Mouse (Mus musculus) testis, adult 2 months (tissue): ENCODE measurements around the gene Tmem87a. TPM values are rescaled to one million over a fixed set of nuclear protein-coding genes. Genes with fewer than 3 reads are reported as not detected.

Experiments
- H3K27ac ChIP-seq: fragments of 200-500 bp; 2 replicates; pipeline ENCODE4 v1.5.1; 2012; ENCODE audit warnings: low read depth, low read length; ENCODE audit not compliant: control insufficient read depth, insufficient read depth
- H3K27me3 ChIP-seq: fragments of 200-500 bp; 2 replicates; pipeline ENCODE4 v1.6.1; 2012; ENCODE audit warnings: mild to moderate bottlenecking, low read length, moderate library complexity; ENCODE audit not compliant: control insufficient read depth, insufficient read depth
- H3K36me3 ChIP-seq: fragments of 200-500 bp; 2 replicates; pipeline ENCODE4 v1.6.1; 2012; ENCODE audit warnings: mild to moderate bottlenecking, low read length; ENCODE audit not compliant: control insufficient read depth, insufficient read depth
- H3K4me1 ChIP-seq: fragments of 200-500 bp; 2 replicates; pipeline ENCODE4 v1.6.1; 2012; ENCODE audit warnings: low read length; ENCODE audit not compliant: control insufficient read depth, insufficient read depth
- H3K4me3 ChIP-seq: fragments of 200-500 bp; 2 replicates; pipeline ENCODE4 v1.5.1; 2012; ENCODE audit warnings: low read depth, mild to moderate bottlenecking, low read length, moderate library complexity, mixed read lengths; ENCODE audit not compliant: control insufficient read depth
- CTCF ChIP-seq: fragments of 200-500 bp; IDR thresholded peaks from 2 replicates; pipeline ENCODE4 v1.5.1; 2012; ENCODE audit warnings: low read depth, mild to moderate bottlenecking, inconsistent platforms, low read length, moderate library complexity; ENCODE audit not compliant: control insufficient read depth, insufficient read depth, insufficient replicate concordance
- POLR2A ChIP-seq: fragments of 200-500 bp; IDR thresholded peaks from 2 replicates; pipeline ENCODE4 v1.6.1; 2012; ENCODE audit warnings: low read depth, mild to moderate bottlenecking, inconsistent platforms, low read length, moderate library complexity; ENCODE audit not compliant: control insufficient read depth
- polyA plus RNA-seq: library from polyadenylated mRNA; depleted of rRNA; stranded (reverse); fragments of >200 nt; gene quantifications from 2 replicates; pipeline ENCODE4 v1.2.3, GENCODE M21; 2012

The Tmem87a gene
- polyA plus RNA-seq, 1 experiment: 7.2 TPM

- H3K27me3 ChIP-seq: no peaks in the 10 kb centered on the region
- H3K4me3 ChIP-seq: no peak overlapping the region
- H3K4me1 ChIP-seq: no peaks in the 10 kb centered on the region
- TF ChIP-seq POLR2A (no peak), CTCF (no peak)
- H3K36me3 ChIP-seq: no peaks in the 10 kb centered on the region; the same call in 1 of the 2 replicates
- no peak overlapping the region for H3K27ac ChIP-seq
Observed at GRCm38 (mm10) chr2:120414738-120415414, 11.0 kb upstream of the Tmem87a start.

- no peak overlapping the region for H3K4me3 ChIP-seq
- no peak overlapping the region for H3K27ac ChIP-seq
- no peaks in the 10 kb centered on the region for H3K4me1 ChIP-seq
- no peaks in the 10 kb centered on the region for H3K27me3 ChIP-seq
- H3K36me3 ChIP-seq: no peaks in the 10 kb centered on the region; the same call in 1 of the 2 replicates
- TF ChIP-seq CTCF: no peak
- no peak for TF ChIP-seq POLR2A
Observed at GRCm38 (mm10) chr2:120414113-120414512, 10.2 kb upstream of the Tmem87a start.

- TF ChIP-seq CTCF: no peak
- no peak for TF ChIP-seq POLR2A
- no peaks in the 10 kb centered on the region for H3K27me3 ChIP-seq
- H3K36me3 ChIP-seq: no peaks in the 10 kb centered on the region; the same call in 1 of the 2 replicates
- no peaks in the 10 kb centered on the region for H3K4me1 ChIP-seq
- H3K27ac ChIP-seq: no peak overlapping the region
- no peak overlapping the region for H3K4me3 ChIP-seq
Observed at GRCm38 (mm10) chr2:120411096-120411628, 7.2 kb upstream of the Tmem87a start.

- H3K4me1 ChIP-seq: peaks cover 3% of the 10 kb centered on the region
- no peak for TF ChIP-seq POLR2A
- H3K27ac ChIP-seq: peak overlapping the region; percentile 95
- H3K27me3 ChIP-seq: no peaks in the 10 kb centered on the region
- no peaks in the 10 kb centered on the region; the same call in 1 of the 2 replicates for H3K36me3 ChIP-seq
- peak overlapping the region; percentile 97 for H3K4me3 ChIP-seq
Observed at GRCm38 (mm10) chr2:120404823-120405765, 1.2 kb upstream of the Tmem87a start.

GRCm38 (mm10) chr2:120403653-120403985, 294 bp downstream of the Tmem87a start, which contains the start of gene Ganc:
Ganc (plus strand) TSS chr2:120403896.
- TF ChIP-seq POLR2A (no peak), CTCF (no peak)
- Histone ChIP-seq H3K4me1 (peaks cover 3% of the 10 kb centered on the region), H3K27ac (peak within 1 kb of the TSS; percentile 95), H3K27me3 (no peaks in the 10 kb centered on the region), H3K4me3 (peak within 1 kb of the TSS; percentile 97), H3K36me3 (no peaks in the 10 kb centered on the region; the same call in 1 of the 2 replicates)

GRCm38 (mm10) chr2:120402813-120403212, 1.1 kb downstream of the Tmem87a start:
- Histone ChIP-seq H3K27ac (no peak overlapping the region), H3K4me3 (no peak overlapping the region), H3K36me3 (no peaks in the 10 kb centered on the region; the same call in 1 of the 2 replicates), H3K27me3 (no peaks in the 10 kb centered on the region), H3K4me1 (peaks cover 3% of the 10 kb centered on the region)
- TF ChIP-seq CTCF (no peak), POLR2A (no peak)

GRCm38 (mm10) chr2:120397951-120398350, 6.0 kb downstream of the Tmem87a start:
- Histone ChIP-seq H3K27me3 (no peaks in the 10 kb centered on the region), H3K36me3 (no peaks in the 10 kb centered on the region; the same call in none of the 2 replicates), H3K4me3 (no peak overlapping the region), H3K27ac (no peak overlapping the region), H3K4me1 (peaks cover 3% of the 10 kb centered on the region)
- TF ChIP-seq POLR2A: no peak
- TF ChIP-seq CTCF: no peak
